Mouse (Mus musculus): ENCODE data around the gene Thrap3.

DNA sequence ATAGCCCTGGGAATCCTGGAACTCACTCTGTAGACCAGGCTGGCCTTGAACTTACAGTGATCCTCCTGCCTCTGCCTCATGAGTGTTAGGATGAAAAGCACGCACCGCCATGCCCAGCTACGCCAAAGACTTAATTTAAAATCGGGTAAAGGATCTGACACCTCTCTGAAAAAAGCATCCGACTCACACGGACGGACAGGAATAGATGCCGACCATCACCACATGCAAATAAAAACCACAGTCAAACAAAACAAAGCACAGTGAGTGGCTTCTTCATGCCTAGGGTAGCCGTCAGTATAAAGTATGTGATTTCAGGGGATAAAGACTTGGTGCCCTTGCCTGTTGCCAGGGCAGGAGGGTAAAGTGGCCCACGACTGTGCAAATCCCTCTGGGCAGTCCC, 17.5 kb upstream of the Thrap3 start:
- no peak for TF ChIP-seq CTCF (IDR thresholded peaks at IDR 0.05; ENCODE audit: low read depth)
- TF ChIP-seq EP300 (optimal IDR thresholded peaks at IDR 0.05), result no peak
